Mouse (Mus musculus): ENCODE measurements around the gene Grin3b. TPM values are rescaled to one million over a fixed set of nuclear protein-coding genes. Genes with fewer than 3 reads are reported as not detected.

Grin3b gene
- polyA plus RNA-seq, 1 experiment = not detected

DNA sequence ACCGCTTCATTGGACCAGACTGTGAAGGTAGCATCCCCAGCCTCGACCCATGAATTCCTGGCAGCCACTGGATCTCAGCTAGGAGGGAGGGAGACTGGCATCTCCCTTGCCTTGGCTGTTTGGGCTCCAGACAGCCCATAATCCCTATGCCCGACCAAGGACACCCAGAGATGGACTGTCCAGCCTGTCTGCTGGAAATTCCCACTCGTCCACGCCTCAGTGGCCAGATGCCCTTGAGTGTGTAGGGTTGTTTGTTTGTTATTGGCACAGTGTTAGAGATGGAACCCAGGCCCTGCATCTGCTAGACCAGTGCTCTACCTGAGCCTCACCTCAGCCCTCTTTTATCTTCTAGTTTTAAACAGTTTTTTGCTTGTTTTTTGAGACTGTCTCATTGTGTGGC is 5.2 kb upstream of the Grin3b start:
- no peak overlapping the region for H3K4me3 ChIP-seq (replicated peaks; ENCODE audit: control insufficient read depth, low read depth, low read length)
- WGBS = 91% methylated on average over 5 of the region's 5 CpGs
- no peak overlapping the region for H3K27ac ChIP-seq (ENCODE audit: control insufficient read depth, insufficient read depth, low read depth, low read length, poor library complexity)
- peaks cover 2% of the 10 kb centered on the region for H3K4me1 ChIP-seq (ENCODE audit: control insufficient read depth, insufficient read depth, low read length)
- TF ChIP-seq POLR2A (IDR thresholded peaks at IDR 0.05; ENCODE audit: borderline replicate concordance, control insufficient read depth, low read depth, low read length) (no peak), CTCF (IDR thresholded peaks at IDR 0.05; ENCODE audit: control insufficient read depth, insufficient read depth, low read length) (no peak)

DNA sequence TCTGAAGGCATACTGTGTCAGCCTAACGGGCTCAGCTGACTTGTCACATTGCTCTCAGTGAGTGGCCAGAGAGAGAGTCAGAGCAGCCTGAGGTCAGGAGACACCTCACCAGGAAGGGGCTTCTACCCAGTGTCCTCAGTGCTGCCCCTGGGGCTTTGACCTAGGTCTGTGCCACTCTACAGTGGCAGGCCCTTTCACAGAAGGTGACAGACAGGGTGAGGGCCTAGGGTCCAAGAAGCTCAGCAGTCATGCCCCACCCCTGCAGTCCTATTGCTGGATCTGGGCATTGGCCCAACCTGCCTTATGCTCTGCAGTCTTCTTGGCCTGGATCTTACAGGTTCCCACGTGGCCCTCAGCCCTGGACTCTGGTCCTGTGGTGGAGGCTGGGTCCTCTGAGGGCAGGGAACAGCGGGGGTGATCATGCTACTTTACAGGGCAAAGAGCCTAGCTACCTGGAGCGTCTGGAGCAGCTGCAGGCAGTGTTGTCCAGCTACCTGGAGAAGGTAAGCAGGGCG is 3.6 kb upstream of the Grin3b start:
- H3K27ac ChIP-seq (ENCODE audit: control insufficient read depth, insufficient read depth, low read depth, low read length, poor library complexity) = no peak overlapping the region
- H3K4me1 ChIP-seq (ENCODE audit: control insufficient read depth, insufficient read depth, low read length) = no peaks in the 10 kb centered on the region
- no peak overlapping the region for H3K4me3 ChIP-seq (replicated peaks; ENCODE audit: control insufficient read depth, low read depth, low read length)
- TF ChIP-seq CTCF (IDR thresholded peaks at IDR 0.05; ENCODE audit: control insufficient read depth, insufficient read depth, low read length) = no peak
- no peak for TF ChIP-seq POLR2A (IDR thresholded peaks at IDR 0.05; ENCODE audit: borderline replicate concordance, control insufficient read depth, low read depth, low read length)
- WGBS = 83% methylated on average over 5 of the region's 5 CpGs

DNA sequence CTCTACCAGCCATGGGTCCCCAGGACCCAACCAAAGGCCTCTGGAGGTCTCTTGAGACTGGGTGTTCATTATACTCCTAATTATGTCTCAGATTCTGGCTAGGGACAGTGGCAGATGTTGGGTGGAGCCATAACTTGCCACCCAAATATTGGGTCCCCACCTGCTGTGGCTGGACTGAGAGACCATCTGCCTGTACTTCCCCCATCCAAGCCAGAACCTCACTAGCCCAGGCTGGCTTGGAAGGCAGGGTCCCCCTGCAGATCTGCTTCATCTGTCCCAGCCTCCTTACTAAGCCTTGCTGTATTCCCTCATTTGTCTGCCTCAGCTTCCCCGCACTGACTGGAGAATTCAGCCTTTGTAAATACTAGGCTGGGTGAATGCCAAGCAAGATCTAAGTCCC is 2.3 kb upstream of the Grin3b start:
- 91% methylated on average over 1 of the region's 1 CpGs for WGBS

DNA sequence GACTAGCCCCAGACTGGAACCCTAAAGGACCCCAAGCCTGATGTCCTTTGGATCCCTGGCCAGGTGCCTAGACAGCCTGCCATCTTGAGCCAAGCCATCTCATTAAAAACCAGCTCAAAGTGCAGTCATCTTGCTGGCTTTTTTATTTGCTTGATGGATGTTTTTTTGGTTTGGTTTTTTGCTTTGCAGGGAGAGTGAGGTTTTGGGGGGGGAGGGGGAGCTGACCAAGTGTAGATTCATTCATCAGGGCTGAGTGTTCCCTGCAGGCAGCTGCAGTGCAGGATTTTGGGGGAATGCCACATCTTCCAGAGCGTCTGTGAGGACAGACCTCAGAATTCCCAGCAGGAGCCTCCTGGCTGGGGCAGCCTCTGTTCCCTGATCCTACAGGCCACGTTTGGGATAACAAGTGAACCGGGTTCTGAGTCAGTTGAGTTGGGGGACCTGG is 1.4 kb upstream of the Grin3b start:
- H3K4me1 ChIP-seq (ENCODE audit: control insufficient read depth, insufficient read depth, low read length) = no peaks in the 10 kb centered on the region
- TF ChIP-seq CTCF (IDR thresholded peaks at IDR 0.05; ENCODE audit: control insufficient read depth, insufficient read depth, low read length) (no peak), POLR2A (IDR thresholded peaks at IDR 0.05; ENCODE audit: borderline replicate concordance, control insufficient read depth, low read depth, low read length) (no peak)
- H3K4me3 ChIP-seq (replicated peaks; ENCODE audit: control insufficient read depth, low read depth, low read length) = no peak overlapping the region
- no peak overlapping the region for H3K27ac ChIP-seq (ENCODE audit: control insufficient read depth, insufficient read depth, low read depth, low read length, poor library complexity)
- 67% methylated on average over 3 of the region's 3 CpGs for WGBS

More for the DNA sequence above, 2.3 kb upstream of the Grin3b start:
- Histone ChIP-seq H3K4me1 (ENCODE audit: control insufficient read depth, insufficient read depth, low read length) (no peaks in the 10 kb centered on the region), H3K27ac (ENCODE audit: control insufficient read depth, insufficient read depth, low read depth, low read length, poor library complexity) (no peak overlapping the region), H3K4me3 (replicated peaks; ENCODE audit: control insufficient read depth, low read depth, low read length) (no peak overlapping the region)
- TF ChIP-seq CTCF (IDR thresholded peaks at IDR 0.05; ENCODE audit: control insufficient read depth, insufficient read depth, low read length) (no peak), POLR2A (IDR thresholded peaks at IDR 0.05; ENCODE audit: borderline replicate concordance, control insufficient read depth, low read depth, low read length) (no peak)

DNA sequence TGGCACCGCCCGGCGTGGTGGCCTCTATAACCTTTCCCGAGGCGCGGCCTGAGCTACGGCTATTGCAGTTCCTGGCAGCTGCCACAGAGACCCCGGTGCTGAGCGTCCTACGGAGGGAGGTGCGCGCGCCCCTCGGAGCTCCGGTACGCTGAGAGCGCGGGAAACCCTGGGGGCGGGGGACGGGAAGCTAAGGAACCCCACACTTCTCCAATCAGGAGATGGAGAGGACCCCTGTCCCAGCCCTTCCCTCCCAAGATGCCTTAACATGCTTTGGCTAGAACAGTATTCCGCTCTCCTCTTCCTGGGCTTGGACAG is 625 bp downstream of the Grin3b start:
- Histone ChIP-seq H3K4me1 (ENCODE audit: control insufficient read depth, insufficient read depth, low read length) (no peaks in the 10 kb centered on the region), H3K4me3 (replicated peaks; ENCODE audit: control insufficient read depth, low read depth, low read length) (no peak overlapping the region), H3K27ac (ENCODE audit: control insufficient read depth, insufficient read depth, low read depth, low read length, poor library complexity) (no peak overlapping the region)
- 9% methylated on average over 21 of the region's 21 CpGs for WGBS
- TF ChIP-seq POLR2A (IDR thresholded peaks at IDR 0.05; ENCODE audit: borderline replicate concordance, control insufficient read depth, low read depth, low read length) = no peak
- TF ChIP-seq CTCF (IDR thresholded peaks at IDR 0.05; ENCODE audit: control insufficient read depth, insufficient read depth, low read length) = no peak

DNA sequence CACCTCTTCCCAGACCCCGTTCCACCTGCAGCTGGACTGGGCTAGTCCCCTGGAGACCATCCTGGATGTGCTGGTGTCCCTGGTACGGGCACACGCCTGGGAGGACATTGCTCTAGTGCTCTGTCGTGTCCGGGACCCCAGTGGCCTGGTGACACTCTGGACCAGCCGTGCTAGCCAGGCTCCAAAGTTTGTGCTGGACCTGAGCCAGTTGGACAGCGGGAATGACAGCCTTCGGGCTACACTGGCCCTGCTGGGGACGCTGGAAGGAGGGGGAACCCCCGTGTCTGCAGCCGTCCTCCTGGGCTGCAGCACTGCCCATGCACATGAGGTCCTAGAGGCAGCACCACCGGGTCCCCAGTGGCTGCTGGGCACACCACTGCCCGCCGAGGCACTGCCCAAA is 2.3 kb downstream of the Grin3b start:
- TF ChIP-seq CTCF (IDR thresholded peaks at IDR 0.05; ENCODE audit: control insufficient read depth, insufficient read depth, low read length) = no peak
- TF ChIP-seq POLR2A (IDR thresholded peaks at IDR 0.05; ENCODE audit: borderline replicate concordance, control insufficient read depth, low read depth, low read length) = no peak; the same call in 1 of the 2 replicates
- Histone ChIP-seq H3K4me3 (replicated peaks; ENCODE audit: control insufficient read depth, low read depth, low read length) (no peak overlapping the region), H3K27ac (ENCODE audit: control insufficient read depth, insufficient read depth, low read depth, low read length, poor library complexity) (no peak overlapping the region), H3K4me1 (ENCODE audit: control insufficient read depth, insufficient read depth, low read length) (no peaks in the 10 kb centered on the region)
- 68% methylated on average over 14 of the region's 14 CpGs for WGBS

DNA sequence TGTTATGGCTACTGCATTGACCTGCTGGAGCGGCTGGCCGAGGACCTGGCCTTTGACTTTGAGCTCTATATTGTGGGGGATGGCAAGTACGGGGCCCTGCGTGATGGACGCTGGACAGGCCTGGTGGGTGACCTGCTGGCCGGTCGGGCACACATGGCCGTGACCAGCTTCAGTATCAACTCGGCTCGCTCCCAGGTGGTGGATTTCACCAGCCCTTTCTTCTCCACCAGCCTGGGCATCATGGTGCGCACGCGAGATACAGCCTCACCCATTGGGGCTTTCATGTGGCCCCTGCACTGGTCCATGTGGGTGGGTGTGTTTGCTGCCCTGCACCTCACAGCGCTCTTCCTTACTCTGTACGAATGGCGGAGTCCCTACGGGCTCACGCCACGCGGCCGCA is 3.6 kb downstream of the Grin3b start:
- 92% methylated on average over 21 of the region's 21 CpGs for WGBS
- no peak for TF ChIP-seq CTCF (IDR thresholded peaks at IDR 0.05; ENCODE audit: control insufficient read depth, insufficient read depth, low read length)
- TF ChIP-seq POLR2A (IDR thresholded peaks at IDR 0.05; ENCODE audit: borderline replicate concordance, control insufficient read depth, low read depth, low read length) = no peak

DNA sequence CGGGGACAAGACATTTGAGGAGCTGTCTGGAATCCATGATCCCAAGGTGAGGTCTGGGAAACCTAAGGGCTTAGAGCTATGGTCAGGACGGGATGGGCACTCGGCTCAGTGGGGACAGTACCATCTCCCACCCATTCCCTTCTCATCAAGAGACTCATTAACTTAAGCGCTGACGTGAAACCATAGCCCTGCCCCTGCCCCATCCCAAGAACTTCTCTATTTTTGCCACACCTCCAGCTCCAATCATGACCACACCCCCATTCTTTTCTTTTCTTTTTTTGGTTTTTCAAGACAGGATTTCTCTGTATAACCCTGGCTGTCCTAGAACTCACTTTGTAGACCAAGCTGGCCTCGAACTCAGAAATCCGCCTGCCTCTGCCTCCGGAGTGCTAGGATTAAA is 4.2 kb downstream of the Grin3b start:
- 69% methylated on average over 8 of the region's 8 CpGs for WGBS
- Histone ChIP-seq H3K4me3 (replicated peaks; ENCODE audit: control insufficient read depth, low read depth, low read length) (no peak overlapping the region), H3K27ac (ENCODE audit: control insufficient read depth, insufficient read depth, low read depth, low read length, poor library complexity) (no peak overlapping the region), H3K4me1 (ENCODE audit: control insufficient read depth, insufficient read depth, low read length) (no peaks in the 10 kb centered on the region)
- TF ChIP-seq CTCF (IDR thresholded peaks at IDR 0.05; ENCODE audit: control insufficient read depth, insufficient read depth, low read length) = no peak
- TF ChIP-seq POLR2A (IDR thresholded peaks at IDR 0.05; ENCODE audit: borderline replicate concordance, control insufficient read depth, low read depth, low read length) = no peak

More for the DNA sequence above, 3.6 kb downstream of the Grin3b start:
- H3K4me3 ChIP-seq (replicated peaks; ENCODE audit: control insufficient read depth, low read depth, low read length) = no peak overlapping the region
- H3K4me1 ChIP-seq (ENCODE audit: control insufficient read depth, insufficient read depth, low read length) = no peaks in the 10 kb centered on the region
- no peak overlapping the region for H3K27ac ChIP-seq (ENCODE audit: control insufficient read depth, insufficient read depth, low read depth, low read length, poor library complexity)

All from bone marrow, adult 2 months (tissue).